Mouse (Mus musculus): ENCODE measurements around the gene Pnmal2.
A peak's percentile ranks its signal among the peaks of the same experiment; 100 is the strongest.
"Not testable (repeated sequence)": the region's sequence is repeated elsewhere in the genome, so short reads cannot be mapped to it uniquely, and the experiment has no call there.

The Pnmal2 gene

DNA sequence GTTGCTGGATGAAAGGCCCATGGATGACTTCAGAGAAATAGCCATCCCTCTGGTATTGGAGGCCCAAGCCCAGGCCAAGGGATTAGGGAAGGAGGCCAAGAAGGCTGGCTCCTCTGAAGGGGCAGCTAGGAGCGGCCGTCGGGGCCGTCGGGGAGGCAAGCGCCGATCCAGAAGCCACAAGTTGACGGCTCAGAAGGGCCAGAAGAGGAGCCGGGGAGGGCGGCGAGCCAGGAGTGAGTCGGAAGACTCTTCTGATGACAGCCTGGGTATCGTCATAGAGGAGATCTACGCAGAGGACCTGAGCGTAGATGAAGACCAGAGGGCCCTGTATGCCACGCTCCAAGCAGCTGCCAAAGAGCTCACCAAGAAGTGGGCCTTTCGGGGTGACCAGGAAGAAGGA lies 937 bp downstream of the Pnmal2 start:
- no peak for DNase-seq (ENCODE audit: low spot score)

DNA sequence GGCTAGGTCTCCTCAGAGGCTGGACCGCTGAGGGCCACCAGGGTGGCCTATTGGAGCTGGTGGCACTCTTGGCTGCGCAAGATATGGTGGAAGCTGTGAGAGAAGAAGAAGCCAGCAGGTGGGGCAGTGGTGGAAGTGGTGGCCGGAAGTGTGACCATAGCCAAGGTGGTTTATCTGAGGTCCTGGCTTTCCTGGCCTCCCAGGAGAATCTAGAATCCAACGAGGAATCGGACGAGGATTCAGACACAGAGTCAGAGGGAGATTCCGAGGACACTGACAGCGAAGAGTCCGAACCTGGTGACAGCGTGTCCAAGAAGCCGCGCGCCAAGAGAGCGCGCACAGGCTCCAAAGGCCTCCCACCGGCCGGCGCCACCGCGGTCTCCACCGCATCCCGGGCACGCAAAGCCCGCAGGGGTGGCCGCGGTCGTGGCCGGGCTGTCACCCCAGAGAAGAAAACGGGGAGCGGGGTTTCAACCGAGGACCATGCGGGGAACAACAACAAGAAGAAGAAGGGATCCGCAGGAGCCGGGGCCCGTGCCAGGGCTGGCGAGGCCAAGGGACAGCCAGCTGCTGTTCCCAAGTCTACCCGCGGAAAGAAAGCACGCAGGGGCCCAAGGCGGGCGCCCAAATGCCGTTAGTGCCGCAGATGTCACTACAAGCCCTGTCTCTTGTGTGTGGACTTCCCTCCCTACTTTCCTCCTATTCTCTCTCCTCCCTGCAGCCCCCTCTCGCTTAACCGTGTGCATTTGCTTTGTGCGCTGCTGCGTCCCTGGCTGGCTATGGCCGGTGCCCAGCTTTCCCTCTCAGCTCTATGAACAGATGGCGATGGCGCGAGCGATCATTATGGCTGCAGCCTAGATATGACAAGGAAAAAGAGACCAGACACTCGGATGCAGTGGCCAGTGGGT lies 2.2 kb downstream of the Pnmal2 start:
- DNase-seq (ENCODE audit: low spot score): no peak

DNA sequence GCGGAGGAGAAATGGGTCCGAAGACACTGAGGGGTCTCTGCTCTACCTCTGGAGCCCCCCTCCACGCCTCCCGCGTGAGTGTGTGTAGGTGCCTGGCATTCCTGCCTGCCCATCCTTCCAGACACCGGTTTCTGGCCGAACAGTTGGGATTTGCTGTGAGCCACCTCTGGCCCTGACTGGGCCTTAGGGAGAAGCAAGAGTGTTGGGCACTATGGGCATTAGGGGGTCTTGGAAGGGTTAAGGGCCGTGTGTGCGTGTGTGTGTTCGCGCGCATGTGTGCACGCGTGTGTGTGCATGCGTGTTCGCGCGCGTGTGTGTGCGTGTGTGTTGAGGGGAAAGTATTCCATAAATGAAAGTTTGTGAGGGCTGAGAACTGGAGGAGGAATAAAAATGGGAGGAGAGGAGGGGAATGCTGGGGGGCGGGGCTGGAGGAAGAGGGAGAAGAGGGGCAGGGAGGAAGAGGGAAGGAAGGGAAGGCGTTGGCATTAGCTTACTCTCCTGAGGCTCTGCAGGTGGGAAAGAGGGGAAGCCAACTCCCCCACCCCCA lies 2.9 kb downstream of the Pnmal2 start:
- DNase-seq (ENCODE audit: low spot score): no peak

DNA sequence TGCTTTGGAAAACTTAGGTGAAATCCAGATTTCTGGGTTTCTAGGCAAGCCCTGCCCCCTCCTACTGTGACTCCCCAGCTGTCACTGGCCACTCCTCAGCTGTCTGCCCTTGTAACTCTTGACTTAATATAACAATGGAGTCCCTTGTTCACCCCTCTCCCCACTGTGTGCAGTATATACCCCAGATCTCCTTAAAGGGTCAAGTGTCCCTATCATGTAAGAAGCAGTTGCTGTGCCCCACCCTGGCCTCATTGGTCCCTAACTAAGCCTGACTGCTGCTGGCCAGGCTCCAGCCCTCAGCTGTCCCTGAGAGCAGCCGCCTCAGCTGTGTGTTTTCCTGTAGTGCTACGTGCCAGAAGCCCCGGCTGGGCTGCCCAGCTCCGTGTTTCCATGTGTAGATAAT lies 3.5 kb downstream of the Pnmal2 start:
- DNase-seq (ENCODE audit: low spot score): no peak

DNA sequence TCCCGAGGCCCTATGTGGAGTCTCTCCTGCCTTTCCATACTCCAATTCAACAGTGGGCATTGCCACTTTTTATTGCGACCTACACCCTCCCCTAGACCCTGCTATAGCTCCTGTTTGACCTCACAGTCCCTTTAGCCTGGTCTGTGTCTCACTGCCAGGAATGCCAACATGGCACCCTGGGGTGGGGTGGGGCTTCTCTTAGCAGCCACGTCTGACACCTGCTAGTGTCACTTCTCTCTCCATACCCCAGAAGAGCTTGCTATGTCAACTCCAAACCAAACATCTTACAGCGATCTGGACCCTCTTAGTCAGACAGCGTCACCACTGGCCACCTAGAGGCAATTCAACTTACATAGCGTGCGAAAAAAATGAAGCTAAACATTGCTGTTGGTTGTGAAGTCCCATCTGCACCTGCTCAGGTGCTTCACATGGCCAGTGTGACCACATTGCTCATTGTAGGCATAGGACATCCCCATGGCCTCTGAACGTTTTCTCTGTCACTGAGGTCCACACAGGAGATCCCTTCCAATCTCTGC lies 4.5 kb downstream of the Pnmal2 start:
- DNase-seq (ENCODE audit: low spot score): no peak

DNA sequence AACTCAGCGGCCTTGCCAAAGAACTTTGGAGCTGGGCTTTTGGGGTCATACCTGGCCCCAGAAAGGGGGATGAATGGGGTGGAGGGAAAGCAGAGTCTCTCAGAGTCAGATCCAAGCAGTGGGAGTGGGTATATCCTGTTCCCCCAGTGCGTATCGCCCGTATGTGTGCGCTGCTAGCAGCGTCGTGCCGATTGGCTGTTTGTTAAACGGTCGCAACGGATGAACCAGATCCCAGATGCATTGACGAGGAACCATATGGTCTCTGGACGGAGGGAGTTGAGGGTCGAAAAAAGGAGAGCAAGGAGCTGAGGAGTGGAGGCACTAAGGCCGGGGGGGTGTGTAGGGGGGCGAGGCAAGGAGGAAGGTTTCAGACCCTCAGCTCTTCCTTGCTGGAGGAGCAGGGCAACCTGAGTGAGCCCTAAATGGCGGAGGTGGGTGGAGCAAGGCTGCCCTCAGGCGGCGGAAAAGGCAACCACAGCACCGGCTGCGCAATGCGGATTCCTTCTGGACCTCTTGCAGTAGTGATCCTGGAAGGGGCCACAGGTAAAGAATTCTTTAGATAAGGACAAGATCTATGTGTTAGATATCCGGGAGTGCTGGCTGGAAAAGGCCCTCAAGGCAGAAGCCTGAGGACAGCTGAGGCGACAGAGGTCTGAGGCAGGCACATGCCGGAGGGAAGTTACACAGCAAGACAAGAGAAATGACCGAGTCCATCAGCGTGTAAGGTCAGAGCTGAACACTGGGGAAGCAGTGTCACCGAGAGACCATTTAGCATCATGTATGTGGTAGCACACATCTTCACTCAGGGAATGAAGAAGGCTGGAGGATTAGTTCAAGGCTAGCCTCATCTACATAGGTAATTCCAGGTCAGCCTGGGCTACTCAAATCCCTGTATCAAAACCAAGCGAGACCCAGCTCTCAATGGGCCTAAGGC lies 5.7 kb downstream of the Pnmal2 start:
- peak; percentile 57 for DNase-seq (ENCODE audit: low spot score)

DNA sequence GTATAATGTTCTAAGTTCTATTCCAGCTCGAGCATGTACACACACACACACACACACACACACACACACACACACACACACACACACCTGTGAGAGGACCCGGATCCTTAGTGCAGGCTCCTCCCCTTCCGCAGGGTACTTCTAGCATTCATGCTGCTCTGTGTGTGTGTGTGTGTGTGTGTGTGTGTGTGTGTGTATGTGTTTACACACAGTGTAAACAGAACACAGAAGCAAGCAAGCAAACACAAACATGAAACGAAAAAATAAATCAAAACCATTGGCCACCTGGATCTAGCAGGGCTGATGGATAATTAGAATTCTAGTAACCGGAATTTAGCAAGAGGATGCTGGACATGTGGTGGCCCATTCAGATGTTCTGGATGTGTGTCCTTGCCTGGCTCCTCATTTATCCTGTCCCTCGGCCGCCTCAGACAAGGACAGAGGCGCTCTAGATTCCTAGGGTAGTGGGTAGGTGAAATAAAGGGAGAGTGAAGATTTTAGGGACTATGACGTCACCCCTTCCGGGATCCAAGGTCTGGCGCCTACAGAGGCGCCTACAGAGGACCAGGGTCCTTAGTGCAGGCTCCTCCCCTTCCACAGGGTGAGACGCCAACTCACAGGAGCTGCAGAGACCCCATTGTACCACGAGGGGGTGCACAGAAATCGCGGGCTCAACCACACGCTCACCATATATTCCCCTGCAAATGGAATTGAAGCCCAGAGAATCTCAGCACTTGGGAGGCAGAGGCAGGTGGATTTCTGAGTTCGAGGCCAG lies 6.6 kb downstream of the Pnmal2 start:
- peak; percentile 81 for DNase-seq (ENCODE audit: low spot score)

DNA sequence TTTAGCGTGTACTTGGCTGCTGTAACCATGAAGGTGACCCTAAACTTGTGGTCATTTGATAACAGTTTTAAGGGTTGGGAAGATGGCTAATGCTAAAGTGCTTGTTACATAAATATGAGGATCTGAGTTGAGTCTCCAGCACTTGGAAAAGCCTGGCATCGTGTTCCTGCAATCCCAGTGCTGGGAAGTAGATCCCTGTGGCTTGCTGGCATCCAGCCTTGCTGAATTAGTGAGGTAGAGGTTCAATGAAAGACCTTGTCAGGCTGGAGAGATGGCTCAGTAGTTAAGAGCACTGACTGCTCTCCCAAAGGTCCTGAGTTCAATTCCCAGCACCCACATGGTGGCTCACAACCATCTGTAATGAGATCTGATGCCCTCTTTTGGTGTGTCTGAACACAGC lies 9.3 kb downstream of the Pnmal2 start:
- DNase-seq (ENCODE audit: low spot score): not testable (repeated sequence)

DNA sequence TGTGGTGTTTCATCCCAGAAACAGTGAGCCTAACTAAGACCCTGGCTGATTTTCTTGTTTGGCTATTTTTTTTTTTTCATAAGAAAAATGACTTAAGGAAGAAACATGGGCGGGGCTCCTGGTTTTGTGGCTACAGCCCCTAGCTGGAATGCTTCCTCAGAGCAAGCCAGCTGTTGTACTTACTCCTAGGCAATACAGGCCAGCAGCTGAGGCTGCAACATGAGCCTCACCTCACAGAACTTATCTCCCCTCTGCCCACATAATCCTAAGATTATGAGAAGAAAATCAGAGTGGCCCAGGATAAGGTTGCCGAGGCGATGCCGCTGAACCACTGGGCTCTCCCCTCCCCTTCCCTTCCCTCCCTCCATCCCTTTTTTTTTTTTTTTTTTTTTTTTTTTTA lies 11.2 kb downstream of the Pnmal2 start:
- no peak for DNase-seq (ENCODE audit: low spot score)

DNA sequence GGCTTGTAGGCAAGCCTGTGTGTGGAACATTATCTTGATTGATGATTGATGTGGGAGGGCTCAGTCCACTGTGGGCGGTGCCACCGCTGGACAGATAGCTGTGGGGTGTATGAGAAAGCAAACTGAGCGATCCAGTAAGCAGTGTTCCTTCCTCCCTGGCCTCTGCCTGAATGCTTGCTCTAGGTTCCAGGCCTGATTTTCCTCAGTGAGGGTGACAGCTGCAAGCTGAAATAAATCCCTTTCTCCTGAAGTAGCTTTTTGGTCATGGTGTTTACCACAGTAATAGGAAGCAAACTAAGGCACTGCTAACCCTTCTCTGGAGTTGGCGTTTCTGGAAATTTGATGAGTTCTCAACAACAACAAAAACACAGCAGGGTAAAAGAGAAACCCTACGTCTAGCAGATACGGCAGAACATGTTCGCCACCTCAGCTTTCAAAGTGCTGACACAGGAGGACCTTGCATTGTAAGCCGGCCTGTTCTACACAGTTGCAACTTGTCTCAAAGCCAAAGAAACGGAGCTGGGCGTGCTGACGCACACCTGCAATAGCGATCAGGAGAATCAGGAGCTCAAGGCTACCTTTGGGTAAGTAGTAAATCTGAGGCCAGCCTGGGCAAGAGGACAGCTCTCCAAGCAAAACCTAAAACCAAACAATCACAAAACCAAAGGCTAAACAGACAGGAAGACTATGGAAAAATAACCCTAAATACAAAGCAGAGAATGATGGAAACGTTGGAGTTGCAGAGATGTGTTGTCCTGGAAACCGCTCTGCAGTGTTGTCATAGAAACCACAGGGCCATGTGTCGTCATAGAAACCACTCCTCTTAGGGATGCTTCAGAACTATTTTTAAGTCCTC lies 12.2 kb downstream of the Pnmal2 start:
- DNase-seq (ENCODE audit: low spot score): no peak

DNA sequence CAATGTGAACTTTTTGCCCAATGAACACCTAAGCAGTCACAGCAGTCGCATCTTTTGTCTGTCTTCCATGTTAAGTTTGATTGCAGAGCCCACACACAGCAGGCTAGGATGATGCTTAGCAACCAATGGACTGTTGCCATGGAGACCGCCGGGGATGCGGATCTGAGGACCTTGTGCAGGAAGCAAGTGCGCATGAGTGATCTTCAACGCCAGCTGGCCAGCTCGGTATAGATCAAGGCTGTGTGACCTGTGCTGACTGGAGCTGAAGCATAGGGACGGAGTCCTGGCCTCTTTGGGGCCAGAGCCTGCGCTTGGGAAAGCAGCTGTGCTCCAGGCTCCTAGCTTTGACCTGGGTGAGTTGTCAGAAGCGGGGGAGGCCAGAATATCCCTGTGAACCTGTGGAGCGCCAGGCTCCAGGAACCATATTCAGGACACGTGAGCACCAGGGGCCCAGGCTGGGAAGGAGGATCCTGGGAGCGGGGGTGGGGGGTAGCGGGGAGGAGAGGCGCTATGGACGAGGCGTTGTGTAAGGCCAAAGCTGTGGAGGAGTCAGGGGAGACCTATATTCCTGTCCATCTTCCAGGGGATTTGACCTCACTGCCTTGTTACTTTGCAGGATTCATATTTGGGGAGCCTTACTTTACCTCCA lies 15.2 kb downstream of the Pnmal2 start, which contains the start of gene Pnmal1:
Gene Pnmal1 (plus strand): TSS at position 141 of the 649 bp plus-strand sequence.
- DNase-seq (ENCODE audit: low spot score): no peak

DNA sequence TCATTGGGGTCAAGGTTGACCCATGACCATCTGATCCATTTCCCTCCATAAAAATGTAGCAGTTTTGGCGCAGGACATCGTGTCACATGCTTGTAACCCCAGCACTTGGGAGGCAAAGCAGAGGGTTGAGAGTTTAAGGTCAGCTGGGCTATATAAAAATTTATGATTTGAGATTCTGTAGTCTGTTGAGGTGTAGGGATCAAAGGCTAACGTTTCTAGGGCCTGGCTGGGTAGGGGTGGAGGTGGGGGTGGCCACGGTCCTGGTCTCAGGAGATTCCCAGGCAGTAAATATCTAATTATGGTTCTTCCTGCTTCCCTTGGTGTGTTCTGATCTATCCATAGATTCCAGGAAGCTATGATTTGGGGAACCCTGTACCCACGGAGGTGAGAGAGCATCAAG lies 17.2 kb downstream of the Pnmal2 start:
- DNase-seq (ENCODE audit: low spot score): no peak

DNA sequence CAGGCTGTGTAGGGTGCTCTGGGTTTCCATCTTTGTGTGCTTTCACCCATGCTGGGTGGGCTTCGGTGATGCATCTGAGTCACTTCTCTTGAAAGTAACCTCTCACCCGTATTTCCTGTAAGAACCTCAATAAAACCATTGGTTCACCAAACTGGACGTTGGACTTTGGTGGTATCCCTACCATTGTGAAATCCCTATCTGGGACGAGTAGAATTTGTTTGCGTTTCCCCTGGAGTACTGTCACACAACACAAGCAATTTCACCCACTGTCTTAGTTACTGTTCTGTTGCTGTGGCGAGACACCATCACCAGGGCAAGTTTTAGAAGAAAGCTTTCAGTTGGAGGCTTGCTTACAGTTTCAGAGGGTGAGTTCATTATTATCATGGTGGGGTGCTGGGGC lies 23.9 kb downstream of the Pnmal2 start:
- DNase-seq (ENCODE audit: low spot score): no peak

DNA sequence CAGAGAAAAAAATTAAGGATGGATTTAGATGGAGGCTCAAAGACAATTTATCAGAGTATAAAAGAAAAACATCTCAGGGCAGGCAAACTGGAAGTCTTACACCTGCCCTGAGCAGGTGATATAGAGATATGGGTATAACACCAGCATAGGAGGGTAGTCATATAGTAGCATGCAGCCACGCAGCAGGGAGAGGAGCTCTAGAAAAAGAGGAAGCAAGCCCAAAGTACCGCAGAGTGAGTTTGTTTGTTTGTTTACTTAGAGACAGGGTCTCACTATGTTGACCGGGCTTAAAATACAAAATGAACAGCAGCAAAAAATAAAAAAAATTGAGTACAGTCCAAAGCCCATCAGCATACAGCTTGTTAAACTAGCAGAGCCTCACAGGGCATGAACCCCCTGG lies 26.7 kb downstream of the Pnmal2 start:
- DNase-seq (ENCODE audit: low spot score): no peak

DNA sequence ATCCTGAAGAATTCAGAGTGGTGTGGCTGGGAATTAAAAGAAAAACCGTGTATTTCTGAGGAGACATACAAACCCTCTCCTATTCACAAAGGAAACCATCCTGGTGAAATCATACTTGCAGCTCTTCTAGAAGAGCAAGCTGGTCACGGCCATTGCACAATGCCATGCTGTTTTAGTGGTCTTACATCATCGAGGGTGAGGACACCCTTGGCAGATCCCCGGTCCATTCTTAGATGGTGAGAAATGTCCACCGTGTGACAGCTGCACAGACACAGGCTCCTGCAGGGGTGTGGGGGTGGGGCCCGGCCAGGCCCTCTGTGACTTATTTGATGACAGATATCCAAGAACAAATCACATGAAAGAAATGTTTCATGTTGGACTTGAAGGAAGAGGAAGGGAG lies 29.5 kb downstream of the Pnmal2 start:
- peak; percentile 56 for DNase-seq (ENCODE audit: low spot score)

DNA sequence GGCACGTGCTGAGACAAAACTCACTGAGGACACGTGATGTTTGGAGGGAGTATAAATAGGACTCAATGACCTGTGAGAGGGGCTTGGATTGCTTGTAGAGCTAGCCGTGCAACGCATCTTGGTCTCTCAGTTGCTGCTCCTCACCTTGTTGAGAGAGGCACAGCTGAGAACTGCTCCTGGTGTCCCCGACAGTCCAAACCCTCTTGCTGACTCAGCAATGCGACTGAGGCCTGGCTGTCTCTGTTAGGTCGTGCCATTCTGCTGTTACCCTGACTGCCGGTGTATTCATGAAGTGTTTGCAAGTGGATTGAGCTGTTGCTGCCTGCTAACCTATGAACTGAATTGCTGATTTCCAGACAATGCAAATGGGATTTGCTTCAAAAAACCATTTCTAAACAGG lies 31.8 kb downstream of the Pnmal2 start:
- DNase-seq (ENCODE audit: low spot score): no peak

DNA sequence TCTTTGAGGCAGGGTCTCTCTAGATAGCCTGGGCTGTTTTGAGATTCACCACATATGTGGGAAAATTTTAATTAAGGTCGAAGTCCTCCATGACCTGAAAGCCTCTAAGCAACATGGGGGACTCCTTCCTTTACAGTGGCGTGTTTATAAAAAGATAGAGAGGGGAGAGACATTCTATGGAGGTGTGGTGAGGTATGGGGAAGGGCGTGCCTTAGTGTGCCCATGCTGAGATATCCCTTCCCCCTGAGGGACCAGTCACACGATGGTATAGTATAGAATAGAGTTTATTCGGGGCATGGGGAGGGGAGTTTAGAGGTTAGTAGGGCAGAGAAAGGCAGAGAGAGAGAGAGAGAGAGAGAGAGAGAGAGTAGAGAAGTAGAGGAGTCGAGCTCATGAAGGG lies 33.7 kb downstream of the Pnmal2 start:
- no peak for DNase-seq (ENCODE audit: low spot score)

DNA sequence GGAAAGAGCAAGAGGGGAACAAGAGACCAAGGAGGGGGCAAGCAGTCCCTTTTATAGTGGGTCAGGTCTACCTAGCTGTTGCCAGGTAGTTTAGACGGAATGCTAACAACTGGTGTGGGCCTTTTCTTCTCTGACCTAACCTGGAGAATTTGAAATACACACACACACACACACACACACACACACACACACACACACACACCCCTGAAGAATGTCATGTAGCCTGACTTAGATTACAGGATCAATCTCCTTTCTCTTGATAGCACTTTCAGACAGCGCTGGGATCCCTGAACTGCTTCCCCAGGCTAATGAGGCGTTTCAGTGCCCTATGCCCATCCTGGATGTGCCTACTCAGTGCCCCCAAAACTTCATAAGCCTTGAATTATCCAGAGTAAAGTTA lies 34.1 kb downstream of the Pnmal2 start:
- no peak for DNase-seq (ENCODE audit: low spot score)

DNA sequence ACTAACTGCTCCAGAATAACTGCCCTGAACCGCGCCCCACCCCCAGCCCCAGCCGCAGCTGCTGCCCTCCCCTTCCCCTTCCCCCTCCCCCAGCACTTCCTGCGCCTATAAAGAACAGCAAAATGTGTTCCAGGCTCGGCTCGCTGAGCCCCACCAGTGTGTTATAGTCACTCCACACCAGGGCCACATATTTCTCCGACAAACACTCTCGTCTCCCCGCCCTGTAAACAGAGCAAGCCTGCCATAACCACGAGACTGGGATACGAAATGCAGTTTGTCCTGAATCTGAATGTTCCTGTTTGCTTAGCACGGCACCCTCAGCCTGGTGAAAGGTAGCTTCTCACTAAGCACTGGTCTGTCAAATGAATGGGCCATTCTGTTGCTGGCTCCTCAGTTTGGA lies 35.9 kb downstream of the Pnmal2 start:
- DNase-seq (ENCODE audit: low spot score): no peak

Measured in lung, postnatal 25 days (tissue).